Mouse (Mus musculus): ENCODE results near the gene Akp3. TPM values are rescaled to one million over a fixed set of nuclear protein-coding genes. Genes with fewer than 3 reads are reported as not detected.

Gene Akp3
- polyA plus RNA-seq, 1 experiment from 2014 or later, result not detected

DNA sequence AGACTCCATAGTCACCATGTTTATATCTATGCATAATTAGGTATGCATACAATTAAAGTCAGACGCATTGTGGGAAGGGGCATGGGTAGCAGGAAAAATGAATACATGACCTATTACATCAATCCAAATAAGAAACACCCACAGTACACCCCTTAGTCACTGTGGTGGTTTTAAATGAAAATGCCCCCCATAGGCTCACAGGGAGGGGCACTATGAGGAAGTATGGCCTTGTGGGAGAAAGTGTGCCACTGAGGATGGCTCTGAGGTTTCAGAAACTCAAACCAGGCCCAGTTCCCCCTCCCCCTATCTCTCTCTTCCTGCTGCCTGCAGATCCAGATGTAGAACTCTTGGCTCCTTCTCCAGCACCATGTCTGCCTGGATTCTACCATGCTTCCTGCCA is 20.8 kb upstream of the Akp3 start:
- 77% methylated on average over 1 of the region's 1 CpGs for WGBS (ENCODE audit: insufficient replicate concordance)
- Histone ChIP-seq H3K27ac (ENCODE audit: low read depth, low read length) (no peak overlapping the region), H3K9me3 (replicated peaks; ENCODE audit: control insufficient read depth, low read length) (no peaks in the 10 kb centered on the region), H3K27me3 (ENCODE audit: control insufficient read depth, insufficient read depth, low read length) (peaks cover 10% of the 10 kb centered on the region), H3K9ac (ENCODE audit: low read depth, low read length) (no peak overlapping the region), H3K4me3 (ENCODE audit: low read depth, low read length) (no peak overlapping the region), H3K36me3 (ENCODE audit: control insufficient read depth, insufficient read depth, low read length) (no peaks in the 10 kb centered on the region), H3K4me2 (no peak overlapping the region), H3K4me1 (ENCODE audit: control insufficient read depth, insufficient read depth, low read length) (no peaks in the 10 kb centered on the region)
- ATAC-seq (replicated peaks; ENCODE audit: insufficient number of reproducible peaks, low FRiP score, low TSS enrichment), result no peak

DNA sequence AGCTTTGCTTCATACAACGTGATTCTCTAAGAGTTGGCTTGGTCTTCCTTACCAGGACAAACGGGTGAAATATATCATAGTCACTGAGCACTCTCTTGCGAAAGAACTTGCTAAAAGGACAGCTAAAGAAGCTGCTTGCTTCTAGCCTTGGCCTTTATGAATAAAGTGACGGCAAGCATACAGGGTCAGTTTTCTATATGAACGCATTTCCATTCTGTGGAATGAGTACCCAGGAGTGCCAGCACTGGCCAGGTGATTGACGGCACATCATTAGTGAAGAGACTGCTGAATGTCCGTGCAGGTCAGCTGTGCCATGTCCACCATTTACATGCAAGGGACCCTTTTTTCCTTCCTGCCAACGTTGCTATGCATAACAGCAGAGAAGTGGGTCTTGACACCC is 18.2 kb upstream of the Akp3 start:
- WGBS (ENCODE audit: insufficient replicate concordance), result 72% methylated on average over 8 of the region's 8 CpGs
- Histone ChIP-seq H3K4me1 (ENCODE audit: control insufficient read depth, insufficient read depth, low read length) (no peaks in the 10 kb centered on the region), H3K9me3 (replicated peaks; ENCODE audit: control insufficient read depth, low read length) (no peaks in the 10 kb centered on the region), H3K36me3 (ENCODE audit: control insufficient read depth, insufficient read depth, low read length) (no peaks in the 10 kb centered on the region), H3K27ac (ENCODE audit: low read depth, low read length) (no peak overlapping the region), H3K4me3 (ENCODE audit: low read depth, low read length) (no peak overlapping the region), H3K27me3 (ENCODE audit: control insufficient read depth, insufficient read depth, low read length) (no peaks in the 10 kb centered on the region), H3K9ac (ENCODE audit: low read depth, low read length) (no peak overlapping the region), H3K4me2 (no peak overlapping the region)
- ATAC-seq (replicated peaks; ENCODE audit: insufficient number of reproducible peaks, low FRiP score, low TSS enrichment), result no peak

DNA sequence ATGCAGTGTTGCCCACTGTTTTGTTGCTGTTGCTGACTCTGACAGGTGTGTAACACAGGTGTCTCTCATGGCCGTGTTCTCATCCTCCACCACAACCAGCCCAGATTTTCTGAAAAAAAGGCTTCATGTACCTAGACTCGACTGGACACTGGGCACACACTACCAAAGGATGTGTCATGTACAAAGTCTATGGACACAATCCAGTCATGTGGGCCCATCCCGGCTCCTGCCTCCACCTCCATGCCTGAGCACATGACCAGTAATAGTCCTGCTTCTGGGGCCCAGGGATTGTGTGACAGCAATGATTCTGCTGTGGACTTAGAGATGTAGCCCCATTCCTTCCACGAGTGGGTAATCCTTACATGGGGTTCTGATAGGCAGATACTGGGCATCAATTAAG is 16.2 kb upstream of the Akp3 start:
- Histone ChIP-seq H3K36me3 (ENCODE audit: control insufficient read depth, insufficient read depth, low read length) (no peaks in the 10 kb centered on the region), H3K9ac (ENCODE audit: low read depth, low read length) (no peak overlapping the region), H3K4me2 (no peak overlapping the region), H3K27ac (ENCODE audit: low read depth, low read length) (no peak overlapping the region), H3K27me3 (ENCODE audit: control insufficient read depth, insufficient read depth, low read length) (no peaks in the 10 kb centered on the region), H3K4me3 (ENCODE audit: low read depth, low read length) (no peak overlapping the region), H3K4me1 (ENCODE audit: control insufficient read depth, insufficient read depth, low read length) (no peaks in the 10 kb centered on the region), H3K9me3 (replicated peaks; ENCODE audit: control insufficient read depth, low read length) (no peaks in the 10 kb centered on the region)
- WGBS (ENCODE audit: insufficient replicate concordance), result 78% methylated on average over 4 of the region's 4 CpGs
- no peak for ATAC-seq (replicated peaks; ENCODE audit: insufficient number of reproducible peaks, low FRiP score, low TSS enrichment)

DNA sequence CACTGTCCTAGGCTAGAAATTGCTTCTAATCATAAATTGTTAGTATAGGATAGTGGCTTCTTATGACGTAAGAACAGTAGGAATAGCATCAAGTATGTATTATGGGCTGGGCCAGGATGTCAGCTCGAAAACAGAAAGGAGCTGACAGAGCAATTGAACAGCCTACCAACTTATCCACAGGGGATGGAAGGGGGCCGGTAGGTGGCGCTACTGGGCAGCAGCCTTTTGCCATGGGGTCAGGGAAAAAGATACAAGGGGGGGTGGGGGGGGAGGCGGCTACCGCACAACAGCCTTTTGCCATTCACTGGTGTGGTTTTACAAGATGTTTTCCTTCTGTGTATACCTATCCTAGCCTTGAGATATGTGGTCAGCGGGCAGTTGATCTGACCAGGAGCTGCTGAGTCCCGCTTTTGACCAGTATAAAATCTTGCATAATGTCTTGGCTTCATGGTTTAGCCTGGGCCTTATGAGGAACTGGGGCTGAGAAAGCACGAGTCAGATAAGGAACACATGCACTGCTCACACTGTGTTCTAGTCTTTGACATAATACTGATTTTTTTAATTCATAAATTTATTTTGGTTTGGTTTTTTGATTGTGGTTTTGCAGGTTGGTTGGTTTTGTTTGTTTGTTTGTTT is 12.9 kb upstream of the Akp3 start:
- Histone ChIP-seq H3K4me1 (ENCODE audit: control insufficient read depth, insufficient read depth, low read length) (no peaks in the 10 kb centered on the region), H3K27me3 (ENCODE audit: control insufficient read depth, insufficient read depth, low read length) (no peaks in the 10 kb centered on the region), H3K36me3 (ENCODE audit: control insufficient read depth, insufficient read depth, low read length) (no peaks in the 10 kb centered on the region), H3K9me3 (replicated peaks; ENCODE audit: control insufficient read depth, low read length) (no peaks in the 10 kb centered on the region), H3K27ac (ENCODE audit: low read depth, low read length) (no peak overlapping the region), H3K4me3 (ENCODE audit: low read depth, low read length) (no peak overlapping the region), H3K4me2 (no peak overlapping the region), H3K9ac (ENCODE audit: low read depth, low read length) (no peak overlapping the region)
- 36% methylated on average over 9 of the region's 9 CpGs for WGBS (ENCODE audit: insufficient replicate concordance)
- no peak for ATAC-seq (replicated peaks; ENCODE audit: insufficient number of reproducible peaks, low FRiP score, low TSS enrichment)

DNA sequence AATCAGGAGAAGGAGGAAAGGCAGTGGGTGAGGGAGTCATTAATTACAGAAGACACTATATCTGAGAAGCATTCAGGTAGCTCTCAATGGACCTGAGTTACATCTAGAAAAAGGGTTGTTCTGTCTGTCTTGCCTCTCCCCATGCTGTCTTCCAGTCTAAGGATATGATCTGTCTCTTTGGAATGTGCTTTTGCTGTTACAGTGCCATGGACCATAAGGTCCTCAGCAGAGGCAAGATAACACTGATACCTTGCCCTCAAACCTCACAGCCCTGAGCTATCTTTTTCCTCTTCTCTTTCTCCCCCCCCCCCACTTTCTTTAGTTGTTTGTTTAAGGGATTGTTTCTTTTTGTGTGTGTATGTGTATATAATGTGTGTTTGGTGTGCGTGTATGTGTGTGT is 10.0 kb upstream of the Akp3 start:
- H3K9me3 ChIP-seq (replicated peaks; ENCODE audit: control insufficient read depth, low read length), result no peaks in the 10 kb centered on the region
- no peak overlapping the region for H3K4me2 ChIP-seq
- no peak overlapping the region for H3K9ac ChIP-seq (ENCODE audit: low read depth, low read length)
- H3K36me3 ChIP-seq (ENCODE audit: control insufficient read depth, insufficient read depth, low read length), result no peaks in the 10 kb centered on the region
- H3K4me1 ChIP-seq (ENCODE audit: control insufficient read depth, insufficient read depth, low read length), result no peaks in the 10 kb centered on the region
- no peaks in the 10 kb centered on the region for H3K27me3 ChIP-seq (ENCODE audit: control insufficient read depth, insufficient read depth, low read length)
- no peak overlapping the region for H3K4me3 ChIP-seq (ENCODE audit: low read depth, low read length)
- H3K27ac ChIP-seq (ENCODE audit: low read depth, low read length), result no peak overlapping the region
- WGBS (ENCODE audit: insufficient replicate concordance), result 66% methylated on average over 1 of the region's 1 CpGs
- ATAC-seq (replicated peaks; ENCODE audit: insufficient number of reproducible peaks, low FRiP score, low TSS enrichment), result no peak

DNA sequence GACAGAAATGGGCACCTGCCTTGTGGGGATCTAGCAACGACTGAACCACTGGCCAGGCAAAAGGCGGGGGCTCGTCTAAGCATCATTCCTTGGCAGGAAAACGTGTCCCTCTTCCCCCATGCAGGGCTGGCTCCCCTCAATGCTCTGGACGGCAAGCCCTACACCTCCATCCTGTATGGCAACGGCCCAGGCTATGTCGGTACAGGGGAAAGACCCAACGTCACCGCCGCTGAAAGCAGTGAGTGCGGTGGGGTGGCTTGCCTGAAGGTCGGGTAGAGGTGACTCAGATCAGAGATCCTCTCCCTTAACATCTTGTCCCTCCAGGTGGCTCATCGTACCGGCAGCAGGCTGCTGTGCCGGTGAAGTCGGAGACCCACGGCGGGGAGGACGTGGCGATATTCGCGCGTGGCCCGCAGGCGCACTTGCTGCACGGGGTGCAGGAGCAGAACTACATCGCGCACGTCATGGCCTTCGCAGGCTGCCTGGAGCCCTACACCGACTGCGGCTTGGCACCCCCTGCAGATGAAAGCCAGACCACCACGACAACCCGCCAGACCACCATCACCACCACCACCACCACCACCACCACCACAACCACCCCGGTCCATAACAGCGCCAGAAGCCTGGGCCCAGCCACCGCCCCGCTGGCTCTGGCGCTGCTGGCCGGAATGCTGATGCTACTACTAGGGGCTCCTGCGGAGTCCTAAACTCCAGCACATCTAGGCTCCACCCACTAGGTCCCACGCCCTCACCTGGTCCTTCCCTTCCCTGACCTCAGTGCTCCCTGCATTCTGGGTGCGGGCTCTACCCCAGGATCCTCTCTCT is 2.6 kb downstream of the Akp3 start:
- Histone ChIP-seq H3K4me1 (ENCODE audit: control insufficient read depth, insufficient read depth, low read length) (0 out of 2 replicates have a peak, but pooled peaks cover 2% of the 10 kb centered on the region), H3K9ac (ENCODE audit: low read depth, low read length) (no peak overlapping the region), H3K27me3 (ENCODE audit: control insufficient read depth, insufficient read depth, low read length) (peaks cover 40% of the 10 kb centered on the region), H3K36me3 (ENCODE audit: control insufficient read depth, insufficient read depth, low read length) (no peaks in the 10 kb centered on the region), H3K4me3 (ENCODE audit: low read depth, low read length) (peak overlapping the region; percentile 22; the same call in 1 of the 2 replicates), H3K4me2 (peak overlapping the region; percentile 50), H3K27ac (ENCODE audit: low read depth, low read length) (no peak overlapping the region), H3K9me3 (replicated peaks; ENCODE audit: control insufficient read depth, low read length) (no peaks in the 10 kb centered on the region)
- ATAC-seq (replicated peaks; ENCODE audit: insufficient number of reproducible peaks, low FRiP score, low TSS enrichment), result no peak
- 9% methylated on average over 43 of the region's 43 CpGs for WGBS (ENCODE audit: insufficient replicate concordance)

DNA sequence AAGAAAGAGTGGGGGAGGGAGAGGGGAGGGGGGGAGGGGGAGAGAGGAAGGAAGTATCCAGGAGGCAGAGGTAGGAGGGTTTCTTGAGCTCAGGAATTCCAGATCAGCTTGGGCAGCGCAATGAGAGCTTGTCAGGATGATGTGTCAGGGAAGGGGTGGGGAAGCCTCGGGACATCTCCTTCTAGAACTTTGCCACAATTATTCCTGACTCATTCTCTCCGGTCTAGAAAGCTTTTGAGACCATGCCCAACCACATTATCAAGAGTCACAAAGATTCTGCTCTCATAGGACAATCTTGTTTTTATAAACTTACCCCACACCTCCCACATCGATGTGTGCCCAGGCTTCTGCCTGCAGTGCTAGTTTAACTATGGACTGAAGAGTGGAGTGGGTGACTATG is 7.0 kb downstream of the Akp3 start:
- Histone ChIP-seq H3K4me3 (ENCODE audit: low read depth, low read length) (no peak overlapping the region), H3K9ac (ENCODE audit: low read depth, low read length) (no peak overlapping the region), H3K9me3 (replicated peaks; ENCODE audit: control insufficient read depth, low read length) (no peaks in the 10 kb centered on the region), H3K27ac (ENCODE audit: low read depth, low read length) (no peak overlapping the region), H3K4me1 (ENCODE audit: control insufficient read depth, insufficient read depth, low read length) (0 out of 2 replicates have a peak, but pooled peaks cover 2% of the 10 kb centered on the region), H3K36me3 (ENCODE audit: control insufficient read depth, insufficient read depth, low read length) (no peaks in the 10 kb centered on the region), H3K27me3 (ENCODE audit: control insufficient read depth, insufficient read depth, low read length) (peaks cover 27% of the 10 kb centered on the region), H3K4me2 (no peak overlapping the region)
- ATAC-seq (replicated peaks; ENCODE audit: insufficient number of reproducible peaks, low FRiP score, low TSS enrichment), result no peak
- WGBS (ENCODE audit: insufficient replicate concordance), result 88% methylated on average over 4 of the region's 4 CpGs

DNA sequence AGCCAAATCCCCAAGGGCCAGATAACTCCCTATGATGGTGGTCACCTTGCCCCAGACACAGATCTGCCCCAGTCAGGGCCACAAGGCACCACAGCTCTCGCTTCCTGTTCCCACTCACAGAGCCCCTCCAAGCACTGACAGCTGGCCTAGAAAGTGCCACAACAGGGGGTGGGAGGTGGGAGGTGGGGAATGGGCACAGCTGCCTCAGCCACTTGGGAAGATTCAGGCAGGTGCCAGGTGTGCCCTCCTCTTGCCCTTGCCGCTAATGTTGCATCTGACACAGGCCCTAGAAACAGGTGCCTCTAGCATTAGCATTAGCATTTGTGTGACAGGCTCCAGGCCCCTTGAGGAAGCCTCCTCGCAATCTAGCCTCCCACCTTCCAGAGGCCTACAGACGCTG is 16.8 kb downstream of the Akp3 start:
- Histone ChIP-seq H3K36me3 (ENCODE audit: control insufficient read depth, insufficient read depth, low read length) (no peaks in the 10 kb centered on the region), H3K4me3 (ENCODE audit: low read depth, low read length) (no peak overlapping the region), H3K9me3 (replicated peaks; ENCODE audit: control insufficient read depth, low read length) (no peaks in the 10 kb centered on the region), H3K9ac (ENCODE audit: low read depth, low read length) (no peak overlapping the region), H3K27me3 (ENCODE audit: control insufficient read depth, insufficient read depth, low read length) (peaks cover 12% of the 10 kb centered on the region; the same call in 1 of the 2 replicates), H3K27ac (ENCODE audit: low read depth, low read length) (no peak overlapping the region), H3K4me1 (ENCODE audit: control insufficient read depth, insufficient read depth, low read length) (no peaks in the 10 kb centered on the region), H3K4me2 (no peak overlapping the region)
- 81% methylated on average over 4 of the region's 4 CpGs for WGBS (ENCODE audit: insufficient replicate concordance)
- ATAC-seq (replicated peaks; ENCODE audit: insufficient number of reproducible peaks, low FRiP score, low TSS enrichment), result no peak

Data from heart, embryonic 11.5 days (tissue).